Mouse (Mus musculus) liver, embryonic 13.5 days (tissue): ENCODE measurements around the gene Duoxa1. TPM values are rescaled to one million over a fixed set of nuclear protein-coding genes. Genes with fewer than 3 reads are reported as not detected.
A peak's percentile ranks its signal among the peaks of the same experiment; 100 is the strongest.

Experiments
- ATAC-seq: fragments of 200-750 bp; cut with Nextera tagmentation; 2 replicates; pipeline ENCODE4 v1.8.0; 2017; ENCODE audit warnings: low read depth, mild to moderate bottlenecking, moderate number of reproducible peaks, moderate library complexity
- DNase-seq: peaks from one replicate; pipeline ENCODE4 v3.0.0; 2022
- H3K27ac ChIP-seq: fragments of 300-500 bp; sonication (generic); 2 replicates; pipeline ENCODE4 v1.5.1; 2015; ENCODE audit warnings: moderate library complexity, mild to moderate bottlenecking, inconsistent platforms
- H3K27me3 ChIP-seq: fragments of 300-500 bp; sonication (generic); 2 replicates; pipeline ENCODE4 v1.6.1; 2015; ENCODE audit warnings: mild to moderate bottlenecking, inconsistent platforms
- H3K36me3 ChIP-seq: fragments of 300-500 bp; sonication (generic); 2 replicates; pipeline ENCODE4 v1.6.1; 2015; ENCODE audit warnings: mild to moderate bottlenecking, inconsistent platforms
- H3K4me1 ChIP-seq: fragments of 300-500 bp; sonication (generic); replicated peaks from 2 replicates; pipeline ENCODE4 v1.6.1; 2015; ENCODE audit warnings: inconsistent platforms
- H3K4me2 ChIP-seq: fragments of 300-500 bp; sonication (generic); 2 replicates; pipeline ENCODE4 v1.6.1; 2015; ENCODE audit warnings: inconsistent platforms, mild to moderate bottlenecking, moderate library complexity
- H3K4me3 ChIP-seq: fragments of 300-500 bp; sonication (generic); replicated peaks from 2 replicates; pipeline ENCODE4 v1.5.1; 2015; ENCODE audit warnings: mild to moderate bottlenecking, inconsistent platforms
- H3K9ac ChIP-seq: fragments of 300-500 bp; sonication (generic); 2 replicates; pipeline ENCODE4 v1.6.1; 2015; ENCODE audit warnings: mild to moderate bottlenecking, inconsistent platforms
- H3K9me3 ChIP-seq: fragments of 300-500 bp; sonication (generic); replicated peaks from 2 replicates; pipeline ENCODE4 v1.6.1; 2016; ENCODE audit warnings: inconsistent platforms
- WGBS: fragments of 180-500 bp; shearing (Covaris S2); methylation state at CpG from one replicate; pipeline ENCODE4 v1.1.7; 2015; ENCODE audit not compliant: insufficient replicate concordance; 5-methylcytosine and 5-hydroxymethylcytosine counted together
- polyA plus RNA-seq: library from polyadenylated mRNA; unstranded; fragments of >200 nt; fragmentation: Nextera tagmentation; extraction: Ambion mirVana; gene quantifications from 2 replicates; pipeline ENCODE4 v1.2.1, GENCODE M21; 2015

Duoxa1 gene
- polyA plus RNA-seq, 1 experiment from 2014 or later, result not detected

- ATAC-seq, result no peak
- H3K4me3 ChIP-seq, result no peak overlapping the region
- H3K27ac ChIP-seq, result no peak overlapping the region
- 47% methylated on average over 3 of the region's 3 CpGs for WGBS
- no peak overlapping the region for H3K4me2 ChIP-seq
- H3K9ac ChIP-seq, result no peak overlapping the region
- H3K36me3 ChIP-seq, result no peaks in the 10 kb centered on the region
- H3K4me1 ChIP-seq, result no peaks in the 10 kb centered on the region
- peaks cover 4% of the 10 kb centered on the region; the same call in 1 of the 2 replicates for H3K27me3 ChIP-seq
- no peaks in the 10 kb centered on the region for H3K9me3 ChIP-seq
- no peak for DNase-seq
Measured at GRCm38 (mm10) chr2:122327986-122328385, 14.5 kb upstream of the Duoxa1 start.

- no peak overlapping the region for H3K4me2 ChIP-seq
- no peak overlapping the region for H3K4me3 ChIP-seq
- DNase-seq (no peak), ATAC-seq (no peak)
- H3K27me3 ChIP-seq, result peaks cover 4% of the 10 kb centered on the region; the same call in 1 of the 2 replicates
- WGBS, result 55% methylated on average over 2 of the region's 2 CpGs
- H3K27ac ChIP-seq, result no peak overlapping the region
- no peaks in the 10 kb centered on the region for H3K4me1 ChIP-seq
- H3K36me3 ChIP-seq, result no peaks in the 10 kb centered on the region
- no peaks in the 10 kb centered on the region for H3K9me3 ChIP-seq
- H3K9ac ChIP-seq, result no peak overlapping the region
Measured at GRCm38 (mm10) chr2:122325361-122325760, 11.8 kb upstream of the Duoxa1 start.

GRCm38 (mm10) chr2:122324586-122324985 lies 11.1 kb upstream of the Duoxa1 start:
- no peak overlapping the region for H3K4me3 ChIP-seq
- 54% methylated on average over 3 of the region's 3 CpGs for WGBS
- no peak for ATAC-seq
- no peak for DNase-seq
- no peak overlapping the region for H3K9ac ChIP-seq
- H3K36me3 ChIP-seq, result no peaks in the 10 kb centered on the region
- H3K27me3 ChIP-seq, result peaks cover 4% of the 10 kb centered on the region; the same call in 1 of the 2 replicates
- no peaks in the 10 kb centered on the region for H3K9me3 ChIP-seq
- no peak overlapping the region for H3K4me2 ChIP-seq
- no peak overlapping the region for H3K27ac ChIP-seq
- no peaks in the 10 kb centered on the region for H3K4me1 ChIP-seq

DNA sequence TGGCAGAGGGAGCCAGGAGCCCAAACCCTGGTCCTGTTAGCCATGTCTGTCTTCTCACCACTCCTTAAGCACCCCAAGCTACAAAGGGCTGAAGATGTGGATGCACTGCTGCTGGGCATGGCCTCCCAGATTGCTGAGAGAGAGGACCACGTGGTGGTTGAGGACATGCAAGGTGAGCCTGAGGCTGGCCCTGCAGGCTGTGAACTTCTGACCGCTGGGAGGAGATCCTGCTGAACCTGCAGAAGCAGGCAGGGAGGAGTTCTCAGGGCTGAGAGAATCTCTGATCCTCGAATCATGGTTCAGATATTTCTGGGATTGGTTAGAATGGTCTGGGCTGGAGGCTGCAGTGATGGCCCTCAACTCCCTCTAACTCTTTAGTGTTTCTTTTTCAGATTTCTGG lies 10.4 kb upstream of the Duoxa1 start:
- Histone ChIP-seq H3K27ac (no peak overlapping the region), H3K4me3 (no peak overlapping the region), H3K9ac (no peak overlapping the region), H3K4me1 (no peaks in the 10 kb centered on the region), H3K27me3 (peaks cover 5% of the 10 kb centered on the region; the same call in 1 of the 2 replicates), H3K4me2 (no peak overlapping the region), H3K9me3 (no peaks in the 10 kb centered on the region), H3K36me3 (no peaks in the 10 kb centered on the region)
- ATAC-seq, result no peak
- 39% methylated on average over 3 of the region's 3 CpGs for WGBS
- no peak for DNase-seq

GRCm38 (mm10) chr2:122317384-122317783 lies 3.9 kb upstream of the Duoxa1 start:
- Histone ChIP-seq H3K4me1 (peaks cover 9% of the 10 kb centered on the region), H3K4me3 (no peak overlapping the region), H3K9me3 (no peaks in the 10 kb centered on the region), H3K36me3 (no peaks in the 10 kb centered on the region), H3K9ac (no peak overlapping the region), H3K27ac (no peak overlapping the region), H3K27me3 (peaks cover 56% of the 10 kb centered on the region), H3K4me2 (no peak overlapping the region)
- DNase-seq (no peak), ATAC-seq (no peak)
- WGBS, result 56% methylated on average over 4 of the region's 4 CpGs

DNA sequence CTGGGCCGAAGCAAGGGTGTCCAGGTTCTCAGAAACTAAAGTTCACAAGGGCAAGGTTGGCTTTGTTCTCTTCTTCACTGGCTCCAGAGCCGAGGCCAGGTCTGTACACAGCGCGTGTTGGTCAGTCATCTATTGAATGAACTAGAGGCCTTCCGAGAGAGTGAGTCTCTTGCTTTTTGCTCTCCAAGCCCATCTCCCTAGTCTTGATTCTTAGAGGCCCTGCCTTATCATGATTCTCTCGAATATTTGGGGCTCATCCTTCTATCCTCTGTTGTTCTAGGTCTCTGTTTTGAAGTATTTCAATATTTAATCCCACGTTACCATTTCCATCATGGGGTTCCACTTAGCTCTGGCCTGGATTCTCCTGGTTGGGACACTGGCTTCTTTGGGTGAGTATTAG lies 1.8 kb upstream of the Duoxa1 start, which contains the start of gene Duox1:
Gene Duox1, plus strand, starts transcription at position 301 of the 400 bp plus-strand sequence.
- WGBS, result 69% methylated on average over 7 of the region's 7 CpGs
- ATAC-seq (no peak), DNase-seq (no peak)
- Histone ChIP-seq H3K36me3 (no peaks in the 10 kb centered on the region), H3K27me3 (peaks cover 76% of the 10 kb centered on the region), H3K9ac (no peak within 1 kb of the TSS), H3K4me3 (no peak within 1 kb of the TSS), H3K9me3 (no peaks in the 10 kb centered on the region), H3K4me2 (no peak within 1 kb of the TSS), H3K4me1 (peaks cover 9% of the 10 kb centered on the region), H3K27ac (no peak within 1 kb of the TSS)

DNA sequence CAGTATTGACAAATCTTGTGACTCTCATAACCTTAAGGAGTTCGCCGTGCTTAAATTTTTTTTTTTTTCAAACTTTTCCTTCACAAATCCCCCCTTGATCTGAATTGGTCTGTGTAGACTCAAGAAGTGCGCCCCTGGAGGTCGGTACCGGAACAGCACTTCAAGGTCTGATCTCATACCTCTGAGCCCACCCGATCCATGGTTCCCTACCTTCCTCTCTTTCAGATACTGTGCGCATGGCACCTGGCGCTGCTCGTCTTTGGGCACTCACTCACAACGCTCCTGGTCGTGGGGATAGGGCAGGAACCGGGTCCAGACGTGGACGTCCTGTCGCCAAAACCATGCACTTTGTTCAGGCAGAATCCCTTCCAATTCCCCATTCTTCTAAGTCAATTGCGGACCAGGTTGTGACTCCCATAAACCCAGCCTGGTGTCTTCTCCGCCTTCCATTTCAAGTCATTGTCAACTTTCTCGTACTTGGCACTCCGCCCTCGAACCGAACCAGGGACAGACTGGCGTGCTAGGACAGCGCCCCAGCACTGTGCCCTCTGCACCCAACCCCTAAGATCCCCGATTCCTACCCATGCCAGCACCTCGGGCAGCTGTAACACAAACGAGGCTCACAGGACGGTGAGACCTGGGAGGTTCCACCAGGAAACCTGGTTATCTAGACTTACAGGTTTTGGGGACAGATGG lies 660 bp downstream of the Duoxa1 start:
- WGBS, result 5% methylated on average over 27 of the region's 27 CpGs
- Histone ChIP-seq H3K27ac (no peak overlapping the region), H3K36me3 (no peaks in the 10 kb centered on the region), H3K4me1 (peaks cover 9% of the 10 kb centered on the region), H3K4me3 (no peak overlapping the region), H3K27me3 (peaks cover 91% of the 10 kb centered on the region), H3K9ac (no peak overlapping the region), H3K4me2 (peak overlapping the region; percentile 28), H3K9me3 (no peaks in the 10 kb centered on the region)
- DNase-seq (peak; percentile 36), ATAC-seq (no peak)

GRCm38 (mm10) chr2:122311561-122311960 lies 2.0 kb downstream of the Duoxa1 start:
- no peak overlapping the region for H3K27ac ChIP-seq
- H3K36me3 ChIP-seq, result no peaks in the 10 kb centered on the region
- peaks cover 9% of the 10 kb centered on the region for H3K4me1 ChIP-seq
- no peak overlapping the region for H3K4me3 ChIP-seq
- H3K27me3 ChIP-seq, result peaks cover 96% of the 10 kb centered on the region
- 53% methylated on average over 2 of the region's 2 CpGs for WGBS
- H3K9me3 ChIP-seq, result no peaks in the 10 kb centered on the region
- H3K4me2 ChIP-seq, result no peak overlapping the region
- H3K9ac ChIP-seq, result no peak overlapping the region
- DNase-seq (no peak), ATAC-seq (no peak)

DNA sequence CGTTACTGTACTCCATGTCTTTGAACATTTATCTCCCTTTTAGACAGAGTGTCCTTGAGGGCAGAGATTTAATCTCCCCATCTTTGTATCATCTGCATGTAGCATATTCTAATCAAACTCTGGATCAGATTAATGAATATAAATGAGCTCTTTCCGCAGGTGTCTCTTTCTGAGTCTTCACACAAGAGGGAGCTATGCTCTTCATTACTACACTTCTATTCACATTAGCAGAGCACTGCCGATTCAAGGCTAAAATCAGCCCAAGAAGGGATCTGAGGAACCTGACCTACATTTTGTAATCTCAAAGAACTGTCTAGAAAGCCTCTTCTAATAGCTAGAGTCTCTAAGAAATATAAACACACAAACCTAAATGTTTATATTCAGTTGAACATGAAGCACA lies 3.9 kb downstream of the Duoxa1 start:
- Histone ChIP-seq H3K27me3 (peaks cover 96% of the 10 kb centered on the region), H3K4me2 (no peak overlapping the region), H3K4me3 (no peak overlapping the region), H3K4me1 (peaks cover 9% of the 10 kb centered on the region), H3K27ac (no peak overlapping the region), H3K9ac (no peak overlapping the region), H3K36me3 (no peaks in the 10 kb centered on the region), H3K9me3 (no peaks in the 10 kb centered on the region)
- no peak for DNase-seq
- WGBS, result 33% methylated on average over 3 of the region's 3 CpGs
- no peak for ATAC-seq

DNA sequence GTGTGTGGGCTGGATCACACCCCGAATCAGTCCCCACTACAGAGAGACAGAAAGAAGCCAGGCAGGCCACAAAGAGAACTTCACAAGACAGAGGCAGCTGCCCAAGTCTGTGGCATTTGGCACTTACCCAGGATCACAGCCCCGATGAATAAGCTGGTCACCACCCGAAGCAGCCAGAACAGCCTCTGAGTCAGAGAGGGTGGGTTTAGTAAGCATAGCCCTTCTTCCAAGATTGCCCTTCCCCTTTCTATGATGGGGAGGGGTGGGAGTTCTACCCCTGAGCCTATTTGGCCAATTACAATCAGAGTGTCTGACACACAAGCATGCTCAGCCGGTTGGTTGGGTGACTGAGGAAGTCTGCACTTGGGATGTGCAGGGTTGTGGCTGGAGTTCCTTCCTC lies 7.3 kb downstream of the Duoxa1 start:
- no peak overlapping the region for H3K27ac ChIP-seq
- WGBS, result 30% methylated on average over 4 of the region's 4 CpGs
- peaks cover 97% of the 10 kb centered on the region for H3K27me3 ChIP-seq
- ATAC-seq (no peak), DNase-seq (no peak)
- no peak overlapping the region for H3K4me2 ChIP-seq
- H3K4me1 ChIP-seq, result peaks cover 6% of the 10 kb centered on the region; the same call in 1 of the 2 replicates
- no peak overlapping the region for H3K9ac ChIP-seq
- no peaks in the 10 kb centered on the region for H3K36me3 ChIP-seq
- no peak overlapping the region for H3K4me3 ChIP-seq
- no peaks in the 10 kb centered on the region for H3K9me3 ChIP-seq

DNA sequence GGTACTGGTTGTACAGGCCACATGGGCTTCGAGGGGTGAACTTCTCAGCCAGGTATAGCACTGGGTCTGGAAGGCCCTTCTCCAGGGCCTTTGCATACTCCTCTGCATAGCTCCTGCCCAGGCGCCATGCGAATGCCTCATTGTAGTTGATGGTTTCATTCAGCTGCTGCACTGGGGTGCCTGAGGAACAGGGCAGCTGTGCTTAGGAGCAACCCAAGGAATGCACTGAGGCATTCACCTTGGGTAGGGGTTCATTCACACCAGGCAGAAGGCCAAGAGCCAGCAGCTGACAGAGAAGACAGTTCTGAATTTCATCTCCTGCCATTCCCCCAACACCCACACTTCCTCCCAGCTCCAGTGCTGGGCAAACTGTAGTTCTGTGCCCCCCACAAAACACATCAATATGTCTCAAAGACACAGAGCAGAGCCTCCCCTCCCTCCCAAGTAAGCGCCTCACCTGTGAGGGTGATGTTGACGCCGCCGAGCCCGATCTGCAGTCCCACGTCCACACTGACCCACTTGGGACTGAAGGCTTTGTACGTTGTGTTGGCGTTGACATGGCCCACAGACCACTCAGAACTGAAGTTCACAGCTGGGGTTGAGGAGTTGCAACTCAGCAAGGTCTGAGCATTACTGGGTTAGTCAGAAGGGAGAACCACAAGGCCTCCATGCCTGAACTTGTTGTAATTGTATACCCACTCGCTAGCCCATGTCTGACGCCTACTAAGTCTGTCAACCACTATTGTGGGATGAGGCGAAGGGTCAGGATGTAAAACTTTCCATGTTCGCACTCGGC lies 8.2 kb downstream of the Duoxa1 start:
- H3K4me1 ChIP-seq, result peaks cover 10% of the 10 kb centered on the region; the same call in 1 of the 2 replicates
- no peaks in the 10 kb centered on the region for H3K36me3 ChIP-seq
- no peak overlapping the region for H3K9ac ChIP-seq
- no peak for ATAC-seq
- H3K27ac ChIP-seq, result no peak overlapping the region
- no peaks in the 10 kb centered on the region for H3K9me3 ChIP-seq
- H3K27me3 ChIP-seq, result peaks cover 97% of the 10 kb centered on the region
- DNase-seq, result no peak
- H3K4me2 ChIP-seq, result no peak overlapping the region
- H3K4me3 ChIP-seq, result no peak overlapping the region
- WGBS, result 65% methylated on average over 16 of the region's 16 CpGs
